Mouse (Mus musculus): ENCODE measurements around the gene Tbc1d10c.

Gene Tbc1d10c

GRCm38 (mm10) chr19:4215451-4215840 lies 24.4 kb upstream of the Tbc1d10c start:
- DNase-seq: no peak

GRCm38 (mm10) chr19:4214771-4215450 lies 23.8 kb upstream of the Tbc1d10c start:
- peak in 1 of 2 experiments; percentile 48 for DNase-seq

GRCm38 (mm10) chr19:4214071-4214770 lies 23.1 kb upstream of the Tbc1d10c start, which contains the start of the genes Clcf1 and AC109138.7:
Clcf1 (plus strand) TSS chr19:4214238.
AC109138.7 (plus strand) TSS chr19:4214357.
- peak; percentile 83 to 86 for DNase-seq

DNA sequence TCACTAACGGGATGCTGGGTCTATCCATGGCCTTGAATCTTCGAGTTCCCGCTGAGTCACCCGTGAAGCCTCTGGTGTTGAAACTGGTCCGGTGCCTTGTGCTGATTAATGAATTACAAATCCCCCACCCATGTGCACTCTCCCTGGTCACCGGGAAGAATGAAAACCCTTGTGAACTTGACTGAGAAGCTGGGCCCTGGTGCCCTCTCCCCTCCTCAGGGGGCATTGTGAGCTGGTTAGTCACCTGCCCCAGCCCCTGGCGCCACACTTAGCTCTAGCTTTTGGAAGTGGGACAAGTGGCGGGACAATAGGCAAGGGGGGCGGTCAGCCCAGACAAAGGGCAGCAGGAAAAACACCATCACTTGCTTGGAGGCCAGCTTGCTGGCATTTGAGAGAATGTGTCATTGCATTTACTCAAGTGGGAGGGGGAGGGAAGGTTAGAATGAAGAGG lies 22.5 kb upstream of the Tbc1d10c start:
- no peak for DNase-seq

GRCm38 (mm10) chr19:4211891-4212588 lies 21.0 kb upstream of the Tbc1d10c start:
- DNase-seq: no peak

GRCm38 (mm10) chr19:4208563-4208962 lies 17.5 kb upstream of the Tbc1d10c start:
- DNase-seq: no peak

- peak; percentile 75 to 76 for DNase-seq
Observed at GRCm38 (mm10) chr19:4206971-4207370, 15.9 kb upstream of the Tbc1d10c start.

- peak in 1 of 2 experiments; percentile 29 for DNase-seq
Observed at GRCm38 (mm10) chr19:4204889-4205288, 13.8 kb upstream of the Tbc1d10c start.

- peak in 1 of 2 experiments; percentile 54 for DNase-seq
Observed at GRCm38 (mm10) chr19:4203604-4204326, 12.7 kb upstream of the Tbc1d10c start.

GRCm38 (mm10) chr19:4203148-4203547 lies 12.1 kb upstream of the Tbc1d10c start:
- peak in 1 of 2 experiments; percentile 55 for DNase-seq

- no peak for DNase-seq
Observed at GRCm38 (mm10) chr19:4202149-4202548, 11.1 kb upstream of the Tbc1d10c start.

- DNase-seq: peak; percentile 92 to 94
Observed at GRCm38 (mm10) chr19:4201291-4201909, 10.3 kb upstream of the Tbc1d10c start, which contains the start of gene Rad9a. Rad9a (minus strand) TSS chr19:4201662.

GRCm38 (mm10) chr19:4197180-4197579 lies 6.1 kb upstream of the Tbc1d10c start:
- no peak for DNase-seq

DNA sequence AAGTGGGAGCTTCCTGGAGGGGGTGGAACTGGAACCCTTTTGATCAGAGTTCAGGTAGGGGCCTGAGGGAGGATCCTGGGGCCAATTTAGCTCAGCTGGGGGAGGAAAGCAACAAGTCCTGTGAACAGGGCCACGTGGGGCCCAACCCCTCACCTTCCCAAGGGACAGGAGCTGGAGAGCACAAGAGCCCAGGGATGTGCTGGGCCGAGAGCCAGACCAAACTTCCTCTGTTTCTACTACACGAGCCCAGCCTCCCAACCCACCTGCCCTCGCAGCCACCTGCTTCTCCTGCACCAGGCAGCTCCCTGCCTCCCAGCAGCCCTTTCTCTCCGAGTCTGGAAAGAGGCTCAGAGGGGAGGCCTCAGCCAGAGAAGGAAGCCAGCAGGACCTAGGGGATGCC lies 5.5 kb upstream of the Tbc1d10c start:
- DNase-seq: no peak

- no peak for DNase-seq
Observed at GRCm38 (mm10) chr19:4196048-4196447, 5.0 kb upstream of the Tbc1d10c start.

- no peak for DNase-seq
Observed at GRCm38 (mm10) chr19:4194776-4195650, 3.9 kb upstream of the Tbc1d10c start.

GRCm38 (mm10) chr19:4194021-4194724 lies 3.1 kb upstream of the Tbc1d10c start:
- DNase-seq: no peak

GRCm38 (mm10) chr19:4193129-4193528 lies 2.0 kb upstream of the Tbc1d10c start:
- DNase-seq: no peak

GRCm38 (mm10) chr19:4192251-4192985 lies 1.3 kb upstream of the Tbc1d10c start:
- no peak for DNase-seq
